Comparison of ENCODE assay signal across 25 mouse cellular contexts in genomic region chr8:125604213-125604816, GRCm38 (mm10). TPM values are rescaled to one million over a fixed set of nuclear protein-coding genes. Genes with fewer than 3 reads are reported as not detected.
A peak's percentile ranks its signal among the peaks of the same experiment; 100 is the strongest.
DNase-seq lines count a peak whose midpoint lies in the region; ATAC-seq and TF ChIP-seq lines count a peak whose summit lies in the region.
"Had no signal": no experiment of that assay in that cellular context is flagged by ENCODE, and none has a peak within 500 bp of the region (broad histone marks: within the 10 kb centered on the region; RNA-seq: fewer than 3 reads in every experiment).

No protein-coding gene starts in this region.

- H3K9me3 ChIP-seq in midbrain, embryonic 10.5 days (replicated peaks) = no peaks in the 10 kb centered on the region
- H3K9me3 ChIP-seq in midbrain, postnatal 0 days (ENCODE audit: low read length) = no peaks in the 10 kb centered on the region
- H3K9me3 ChIP-seq: forebrain, embryonic 15.5 days; limb, embryonic 12.5 days had no signal

- no peak for ATAC-seq in midbrain, postnatal 0 days (ENCODE audit: low FRiP score)
- ATAC-seq in megakaryocyte, adult 5-6 weeks (ENCODE audit: poor library complexity, severe bottlenecking) = peak; percentile 62
- no peak for ATAC-seq in activated CD4-positive, CD25-positive, alpha-beta regulatory T cell, adult 4 months
- ATAC-seq: CD4-positive, CD25-positive, alpha-beta regulatory T cell, adult 4 months; forebrain, embryonic 15.5 days; liver, postnatal 0 days; midbrain, embryonic 16.5 days had no signal

- no peak for TF ChIP-seq CTCF in midbrain, postnatal 0 days (IDR thresholded peaks at IDR 0.05)

- H3K27ac ChIP-seq in midbrain, embryonic 10.5 days (replicated peaks) = peak overlapping the region; percentile 46; the same call in 1 of the 2 replicates
- no peak overlapping the region for H3K27ac ChIP-seq in midbrain, postnatal 0 days (ENCODE audit: low read depth, low read length)
- H3K27ac ChIP-seq: forebrain, embryonic 15.5 days; heart, adult 2 months; layer of hippocampus, adult 2 months; limb, embryonic 12.5 days had no signal

- intact Hi-C loops in heart, postnatal 25 days (cut with DNase I) = no loop called here

- H3K9ac ChIP-seq in midbrain, postnatal 0 days (replicated peaks; ENCODE audit: low read length, poor library complexity, severe bottlenecking) = no peak overlapping the region
- H3K9ac ChIP-seq: forebrain, embryonic 15.5 days; limb, embryonic 12.5 days; liver, postnatal 0 days had no signal

- no peak overlapping the region for H3K4me2 ChIP-seq in midbrain, postnatal 0 days (ENCODE audit: low read depth, low read length, poor library complexity, severe bottlenecking)
- H3K4me2 ChIP-seq: forebrain, embryonic 15.5 days; limb, embryonic 12.5 days; liver, embryonic 11.5 days had no signal

- WGBS in midbrain, embryonic 10.5 days = 93% methylated on average over 18 of the region's 18 CpGs
- 90% methylated on average over 18 of the region's 18 CpGs for WGBS in midbrain, postnatal 0 days

- H3K4me3 ChIP-seq in midbrain, embryonic 10.5 days = no peak overlapping the region
- no peak overlapping the region for H3K4me3 ChIP-seq in midbrain, postnatal 0 days (ENCODE audit: low read depth, low read length)
- H3K4me3 ChIP-seq: forebrain, embryonic 15.5 days; heart, adult 2 months; layer of hippocampus, adult 2 months; limb, embryonic 12.5 days; megakaryocyte, embryonic 14.5 days had no signal

- peaks cover 26% of the 10 kb centered on the region for H3K4me1 ChIP-seq in midbrain, embryonic 10.5 days
- H3K4me1 ChIP-seq in midbrain, postnatal 0 days (ENCODE audit: insufficient read depth, low read length) = no peaks in the 10 kb centered on the region
- H3K4me1 ChIP-seq: forebrain, embryonic 15.5 days; megakaryocyte, embryonic 14.5 days had no signal

- no peaks in the 10 kb centered on the region for H3K36me3 ChIP-seq in midbrain, embryonic 10.5 days
- no peaks in the 10 kb centered on the region for H3K36me3 ChIP-seq in midbrain, postnatal 0 days (ENCODE audit: insufficient read depth, low read length)
- H3K36me3 ChIP-seq: forebrain, embryonic 15.5 days; G1E; limb, embryonic 12.5 days had no signal

- DNase-seq in heart, adult 11 months = peak; percentile 76
- DNase-seq in heart, postnatal 25 days (ENCODE audit: low spot score) = no peak
- no peak for DNase-seq in midbrain, embryonic 10.5 days (ENCODE audit: low spot score)
- no peak for DNase-seq in midbrain, postnatal 0 days (ENCODE audit: low spot score)
- peak; percentile 28 for DNase-seq in MN1 (ENCODE audit: low spot score)
- DNase-seq in thymus, postnatal 25 days = no peak
- DNase-seq: adrenal gland, postnatal 36 days; cerebellum, adult 9-10 months; heart, adult 2 months; kidney, adult 9 months; kidney, postnatal 25 days; liver, postnatal 0 days; lung, postnatal 10 days; spleen, adult 18-20 months; thymus, postnatal 4 days had no signal

- no peaks in the 10 kb centered on the region; the same call in 1 of the 2 replicates for H3K27me3 ChIP-seq in midbrain, embryonic 10.5 days (ENCODE audit: low read depth, poor library complexity, severe bottlenecking)
- no peaks in the 10 kb centered on the region; the same call in 1 of the 2 replicates for H3K27me3 ChIP-seq in midbrain, postnatal 0 days (ENCODE audit: insufficient read depth, low read length)
- H3K27me3 ChIP-seq: forebrain, embryonic 15.5 days; megakaryocyte, embryonic 14.5 days had no signal

RNA-seq across cellular contexts. Expression of gene Sipa1l2, which starts 34.7 kb away (rescaled TPM):
- 10 to 100 TPM; 43.7 to 44.8 TPM for total RNA-seq in heart, postnatal 25 days (2021)
- polyA plus RNA-seq in midbrain, embryonic 10.5 days (2016; fragmentation: Nextera tagmentation; extraction: Ambion mirVana) = 14.8 and 21.9 TPM in 2 replicates
- total RNA-seq in midbrain, postnatal 0 days (2014; rRNA removed) = 52.6 and 53.7 TPM in 2 replicates
- polyA plus RNA-seq in midbrain, postnatal 0 days (2015; fragmentation: Nextera tagmentation; extraction: Ambion mirVana) = 8.8 and 10.1 TPM in 2 replicates
- total RNA-seq in megakaryocyte, adult 5-6 weeks (2015) = 5.2 and 7.4 TPM in 2 replicates
- 10.9 and 11.6 TPM in 2 replicates for total RNA-seq in megakaryocyte, adult 5-6 weeks (2017)
- polyA plus RNA-seq in activated CD4-positive, CD25-positive, alpha-beta regulatory T cell, adult 4 months (2017; shearing (Covaris generic)) = 1 to 10 TPM; 1.3 to 2.2 TPM
- polyA plus RNA-seq: G1E had no signal

Comparison
In these comparisons a context has a peak if more than half of its experiments do, and no peak if none do; other contexts are left out.
1. DNase-seq: peak in heart, adult 11 months (single experiment) and MN1 (single experiment); none in heart, postnatal 25 days (single experiment), midbrain, embryonic 10.5 days (single experiment), midbrain, postnatal 0 days (single experiment) and thymus, postnatal 25 days (single experiment).